In the genomic region with DNA sequence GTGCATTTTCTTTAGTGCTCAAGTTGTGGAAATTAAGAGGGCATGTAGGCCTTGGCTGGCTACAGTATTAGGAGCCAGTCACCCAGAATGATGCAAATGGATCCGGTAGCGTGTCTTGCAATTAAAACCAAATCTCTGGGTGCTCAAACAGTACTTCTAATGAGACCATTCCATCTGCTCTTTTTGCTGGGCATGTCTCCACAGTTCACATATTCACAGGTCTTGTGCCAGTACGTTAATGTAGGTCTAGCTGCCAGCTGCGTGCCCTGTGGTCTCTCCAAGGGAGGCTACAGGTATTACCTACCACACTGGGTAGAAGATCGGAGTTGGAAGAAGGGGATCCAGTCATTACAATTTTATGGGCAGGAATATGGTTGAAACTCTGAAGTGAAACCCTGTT, we compare ENCODE assay signal across 8 mouse cellular contexts. TPM values are rescaled to one million over a fixed set of nuclear protein-coding genes. Genes with fewer than 3 reads are reported as not detected.
DNase-seq lines count a peak whose midpoint lies in the region; ATAC-seq and TF ChIP-seq lines count a peak whose summit lies in the region.

No protein-coding gene starts in this region.

- peak overlapping the region; percentile 93 for H3K27ac ChIP-seq in limb, embryonic 14.5 days (replicated peaks; ENCODE audit: low read depth, low read length)

- peak overlapping the region; percentile 83 for H3K4me2 ChIP-seq in limb, embryonic 14.5 days (replicated peaks; ENCODE audit: low read depth, low read length, severe bottlenecking)

- peak; percentile 30 to 39 for DNase-seq in cerebellum, postnatal 10 days
- DNase-seq in cerebellum, postnatal 36 days: no peak
- DNase-seq in thymus, postnatal 4 days: peak; percentile 39
- no peak for DNase-seq in thymus, adult 18-20 months
- no peak for DNase-seq in limb, embryonic 14.5 days (ENCODE audit: low spot score)
- no peak for DNase-seq in MN1 (ENCODE audit: low spot score)
- no peak for DNase-seq in adrenal gland, adult (ENCODE audit: inconsistent age in 2 of 2, low spot score in 1 of 2)
- no peak for DNase-seq in left cerebral cortex, postnatal 36 days (ENCODE audit: low spot score in 2 of 2)

- ATAC-seq in limb, embryonic 14.5 days (ENCODE audit: low FRiP score, low read depth): no peak

- no peaks in the 10 kb centered on the region for H3K9me3 ChIP-seq in limb, embryonic 14.5 days (ENCODE audit: control insufficient read depth, low read length)

- peak overlapping the region; percentile 66 for H3K4me3 ChIP-seq in limb, embryonic 14.5 days (replicated peaks; ENCODE audit: low read length)

- H3K9ac ChIP-seq in limb, embryonic 14.5 days (ENCODE audit: low read depth, low read length, severe bottlenecking): peak overlapping the region; percentile 78

- H3K4me1 ChIP-seq in limb, embryonic 14.5 days (ENCODE audit: control insufficient read depth, insufficient read depth, low read length): peaks cover 22% of the 10 kb centered on the region

- intact Hi-C loops in left cerebral cortex, postnatal 36 days (cut with DNase I): no loop called here

- H3K36me3 ChIP-seq in limb, embryonic 14.5 days (ENCODE audit: control insufficient read depth, insufficient read depth, low read length): peaks cover 25% of the 10 kb centered on the region

- no peaks in the 10 kb centered on the region for H3K27me3 ChIP-seq in limb, embryonic 14.5 days (ENCODE audit: control insufficient read depth, insufficient read depth, low read length)

- no peak for TF ChIP-seq POLR2A in limb, embryonic 14.5 days (IDR thresholded peaks at IDR 0.05; ENCODE audit: borderline replicate concordance, extremely low read depth, insufficient read depth, insufficient read length)

- WGBS in limb, embryonic 14.5 days: 13% methylated on average over 5 of the region's 5 CpGs

RNA-seq across cellular contexts. Expression of a gene that starts 17.9 kb away (rescaled TPM):
- 385 and 486 TPM in 2 replicates for polyA plus RNA-seq in limb, embryonic 14.5 days (2012; rRNA removed)
- 609 and 633 TPM in 2 replicates for polyA plus RNA-seq in limb, embryonic 14.5 days (2014; fragmentation: Nextera tagmentation; extraction: Ambion mirVana)
- 100 to 1,000 TPM; 122 to 123 TPM for total RNA-seq in left cerebral cortex, postnatal 36 days (2021)

RNA-seq across cellular contexts. Expression of a gene that starts 19.4 kb away (rescaled TPM):
- not detected in 2 replicates for polyA plus RNA-seq in limb, embryonic 14.5 days (2012; rRNA removed)
- polyA plus RNA-seq in limb, embryonic 14.5 days (2014; fragmentation: Nextera tagmentation; extraction: Ambion mirVana): 1.4 and 2.5 TPM in 2 replicates
- not detected for total RNA-seq in left cerebral cortex, postnatal 36 days (2021)

RNA-seq across cellular contexts. Expression of a gene that starts 56.1 kb away (rescaled TPM):
- 7.4 and 8.6 TPM in 2 replicates for polyA plus RNA-seq in limb, embryonic 14.5 days (2012; rRNA removed)
- polyA plus RNA-seq in limb, embryonic 14.5 days (2014; fragmentation: Nextera tagmentation; extraction: Ambion mirVana): 9.7 and 11.8 TPM in 2 replicates
- total RNA-seq in left cerebral cortex, postnatal 36 days (2021): 10 to 100 TPM; 44.7 to 48.0 TPM

Comparison
In these comparisons a context has a peak if more than half of its experiments do, and no peak if none do; other contexts are left out.
1. DNase-seq: peak in cerebellum, postnatal 10 days (2 of 2) and thymus, postnatal 4 days (single experiment); none in cerebellum, postnatal 36 days (0 of 2), thymus, adult 18-20 months (0 of 2), limb, embryonic 14.5 days (single experiment), MN1 (single experiment), adrenal gland, adult (0 of 2) and left cerebral cortex, postnatal 36 days (0 of 2).